Mouse (Mus musculus) inflammation-experienced regulatory T-cells (primary cell): ENCODE data around the gene Eif3a. TPM values are rescaled to one million over a fixed set of nuclear protein-coding genes. Genes with fewer than 3 reads are reported as not detected.

ENCODE experiments used
- polyA plus RNA-seq, 2 experiments: library from polyadenylated mRNA; unstranded; fragments of 100-300 nt; shearing (Covaris generic); gene quantifications; one replicate each; pipeline ENCODE4 v1.2.1; 2017

Gene Eif3a
- polyA plus RNA-seq = 100 to 1,000 TPM in 1 of 2 experiments, 10 to 100 TPM in 1; 99.7 to 108 TPM

DNA sequence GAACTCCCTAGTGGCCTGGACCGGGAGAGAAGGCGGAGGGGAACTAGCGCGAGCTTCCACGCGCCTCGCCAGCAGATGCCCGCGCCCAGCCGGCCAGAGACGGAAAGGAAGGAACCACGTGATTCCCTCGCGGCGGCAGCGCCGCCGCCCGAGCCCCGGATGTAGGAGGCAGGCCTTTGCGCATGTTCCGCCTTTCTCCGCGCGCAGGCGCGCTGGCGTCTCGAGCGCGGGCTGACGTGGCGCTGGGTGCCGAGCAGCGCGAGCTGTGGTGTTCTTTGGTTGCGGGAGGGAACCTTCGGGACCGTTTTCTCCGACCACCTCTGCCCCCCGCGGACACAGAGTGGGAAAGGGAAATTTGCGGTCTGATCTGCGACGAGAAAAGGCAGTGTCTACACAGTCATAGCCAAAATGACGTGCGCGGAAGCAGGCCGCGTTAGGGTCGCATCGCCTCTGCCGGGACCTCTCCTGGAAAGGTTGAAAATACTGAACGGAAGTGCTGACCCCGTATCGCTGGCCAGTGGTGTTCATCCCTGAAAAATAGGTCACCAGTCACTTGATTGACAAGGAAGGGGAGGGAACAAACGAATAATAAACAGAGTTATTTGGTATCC, at the start of gene Eif3a:
TSS of gene Eif3a (minus strand) at position 108 of the 611 bp plus-strand sequence.

DNA sequence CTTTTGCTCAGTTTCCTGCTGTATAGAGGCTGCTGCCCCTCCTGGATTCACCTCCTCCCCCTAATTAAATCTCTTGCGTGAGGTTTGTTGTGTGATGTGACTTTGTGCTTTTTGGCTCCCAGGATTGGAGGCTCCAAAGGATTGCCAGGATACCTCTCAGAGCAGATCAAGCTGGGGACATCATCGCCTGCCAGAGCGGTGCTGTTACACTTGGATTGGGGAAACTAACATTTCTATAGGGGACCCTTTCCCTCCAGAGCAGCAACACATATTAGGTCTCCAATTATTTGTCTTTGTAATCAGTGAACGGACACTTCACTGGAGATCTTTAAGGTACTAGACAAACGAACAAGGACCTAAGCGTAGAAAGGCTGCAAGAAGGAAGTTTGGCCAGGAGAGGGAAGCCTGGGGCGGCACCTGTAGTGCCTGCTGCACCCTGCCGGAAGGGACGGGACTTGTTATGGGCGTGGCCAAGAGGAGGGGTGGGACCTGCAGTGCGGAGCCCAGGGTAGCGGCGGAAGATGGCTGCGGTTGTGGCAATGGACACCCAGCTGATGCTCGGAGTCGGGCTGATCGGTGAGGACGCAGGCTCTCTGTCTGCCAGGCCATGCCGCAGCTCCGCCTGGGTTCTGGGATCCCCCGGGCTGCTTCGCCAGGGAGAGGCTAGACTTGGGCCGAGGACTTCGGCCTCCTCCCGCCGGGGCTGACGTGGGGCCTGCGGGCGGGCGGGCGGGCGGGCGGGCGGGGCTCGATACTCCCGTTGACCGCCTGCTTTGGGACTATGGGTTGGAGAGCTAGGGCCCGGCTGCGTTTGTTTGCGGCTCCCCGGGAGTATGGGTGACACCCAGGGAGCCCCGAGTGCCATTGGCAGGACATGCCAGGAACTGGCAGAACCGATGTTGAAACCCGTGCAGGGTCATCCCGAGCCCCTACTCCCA, 20.9 kb upstream of the Eif3a start, which contains the start of gene Fam45a:
TSS of gene Fam45a (plus strand) at position 488 of the 938 bp plus-strand sequence.

DNA sequence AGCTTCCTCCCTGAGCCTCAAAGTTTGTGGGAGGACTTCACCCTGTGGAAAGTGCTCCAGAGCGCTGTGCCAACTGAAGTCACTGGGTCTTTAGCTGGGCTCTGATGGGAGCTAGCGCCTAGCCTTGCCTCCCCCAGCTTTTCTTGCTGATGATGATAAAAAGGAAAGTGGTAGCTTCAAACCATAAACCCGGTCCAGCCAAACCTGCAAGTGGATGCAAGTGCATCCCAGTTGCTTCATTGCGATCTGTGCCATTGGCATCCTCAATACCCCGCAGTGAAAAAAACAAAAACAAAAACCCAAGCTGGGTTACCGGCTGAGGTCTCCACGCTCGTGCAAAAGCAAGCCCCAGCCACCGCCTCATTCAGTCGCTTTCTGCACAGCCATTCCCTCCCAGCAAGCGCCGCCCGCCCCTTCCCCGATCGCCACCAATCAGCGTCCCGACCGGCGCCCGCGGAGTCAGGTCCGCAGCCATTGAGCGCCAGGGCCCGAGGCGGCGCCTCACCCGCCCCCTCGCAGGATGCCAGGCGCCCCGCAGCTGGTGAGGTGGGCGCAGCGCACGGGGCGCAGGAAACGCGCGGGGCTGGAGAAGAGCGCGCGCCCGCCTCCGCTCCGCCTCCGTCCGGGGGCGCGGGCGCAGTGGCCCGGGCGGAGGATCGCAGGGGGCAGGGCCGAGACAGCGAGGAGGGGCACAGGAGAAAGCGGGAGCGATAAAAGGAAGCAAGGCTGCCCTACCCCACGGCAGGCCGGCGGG, 34.8 kb downstream of the Eif3a start, which contains the start of gene Nanos1:
TSS of gene Nanos1 (plus strand) at position 550 of the 754 bp plus-strand sequence.

Other genes starting within 250 kb of the Eif3a start
- 10 to 100 TPM; 32.8 to 44.0 TPM for gene Cacul1, start 209.6 kb downstream of the Eif3a start, polyA plus RNA-seq
- gene Nanos1, start 34.7 kb downstream of the Eif3a start, polyA plus RNA-seq = 10 to 100 TPM in 1 of 2 experiments, 1 to 10 TPM in 1; 5.4 to 15.4 TPM
- 10 to 100 TPM; 44.6 to 44.7 TPM for gene Fam45a, start 20.9 kb upstream of the Eif3a start, polyA plus RNA-seq
- 1 to 10 TPM; 5.4 to 6.0 TPM for gene Sfxn4, start 70.8 kb upstream of the Eif3a start, polyA plus RNA-seq
- 10 to 100 TPM; 93.5 to 94.3 TPM for gene Prdx3, start 83.9 kb upstream of the Eif3a start, polyA plus RNA-seq
- 1 to 10 TPM; 3.0 to 3.3 TPM for gene Grk5, start 99.1 kb upstream of the Eif3a start, polyA plus RNA-seq